Mouse (Mus musculus): ENCODE data around the gene Duox1.

Gene Duox1

GRCm38 (mm10) chr2:122315372-122315771 is at the start of gene Duox1:
Gene Duox1 (plus strand): TSS chr2:122315672.
- no peak for DNase-seq (ENCODE audit: low spot score in 2 of 2)

- no peak for DNase-seq (ENCODE audit: low spot score in 2 of 2)
Observed at GRCm38 (mm10) chr2:122266407-122267193, 48.9 kb upstream of the Duox1 start.

- no peak for DNase-seq (ENCODE audit: low spot score in 2 of 2)
Observed at GRCm38 (mm10) chr2:122278769-122279168, 36.7 kb upstream of the Duox1 start.

- no peak for DNase-seq (ENCODE audit: low spot score in 2 of 2)
Observed at GRCm38 (mm10) chr2:122284091-122284490, 31.4 kb upstream of the Duox1 start.

- DNase-seq (ENCODE audit: low spot score in 2 of 2): no peak
Observed at GRCm38 (mm10) chr2:122286137-122286536, 29.3 kb upstream of the Duox1 start.

GRCm38 (mm10) chr2:122294916-122295315 is 20.6 kb upstream of the Duox1 start:
- no peak for DNase-seq (ENCODE audit: low spot score in 2 of 2)

GRCm38 (mm10) chr2:122297271-122298095 is 18.0 kb upstream of the Duox1 start:
- DNase-seq (ENCODE audit: low spot score in 2 of 2): no peak

- no peak for DNase-seq (ENCODE audit: low spot score in 2 of 2)
Observed at GRCm38 (mm10) chr2:122298096-122298499, 17.4 kb upstream of the Duox1 start, which contains the start of gene Duox2. Gene Duox2 (minus strand): TSS chr2:122298449.

- no peak for DNase-seq (ENCODE audit: low spot score in 2 of 2)
Observed at GRCm38 (mm10) chr2:122298596-122299490, 16.6 kb upstream of the Duox1 start, which contains the start of gene Duoxa2. Gene Duoxa2 (plus strand): TSS chr2:122298900.

GRCm38 (mm10) chr2:122299911-122300655 is 15.4 kb upstream of the Duox1 start:
- DNase-seq (ENCODE audit: low spot score in 2 of 2): no peak

- no peak for DNase-seq (ENCODE audit: low spot score in 2 of 2)
Observed at GRCm38 (mm10) chr2:122300656-122301020, 14.8 kb upstream of the Duox1 start.

GRCm38 (mm10) chr2:122301081-122301920 is 14.2 kb upstream of the Duox1 start:
- DNase-seq (ENCODE audit: low spot score in 2 of 2): no peak

GRCm38 (mm10) chr2:122301921-122302573 is 13.4 kb upstream of the Duox1 start:
- no peak for DNase-seq (ENCODE audit: low spot score in 2 of 2)

- DNase-seq (ENCODE audit: low spot score in 2 of 2): peak in 1 of 2 experiments; percentile 30
Observed at GRCm38 (mm10) chr2:122302574-122303241, 12.8 kb upstream of the Duox1 start.

GRCm38 (mm10) chr2:122304544-122304943 is 10.9 kb upstream of the Duox1 start:
- DNase-seq (ENCODE audit: low spot score in 2 of 2): no peak

- DNase-seq (ENCODE audit: low spot score in 2 of 2): no peak
Observed at GRCm38 (mm10) chr2:122305097-122305892, 10.2 kb upstream of the Duox1 start.

GRCm38 (mm10) chr2:122306184-122306583 is 9.3 kb upstream of the Duox1 start:
- no peak for DNase-seq (ENCODE audit: low spot score in 2 of 2)

- no peak for DNase-seq (ENCODE audit: low spot score in 2 of 2)
Observed at GRCm38 (mm10) chr2:122309647-122310046, 5.8 kb upstream of the Duox1 start.

Measured in right cerebral cortex, postnatal 36 days (tissue).